Mouse (Mus musculus): ENCODE measurements around the gene Cdc42se1.

The Cdc42se1 gene

GRCm38 (mm10) chr3:95227214-95227613, 1.3 kb upstream of the Cdc42se1 start:
- DNase-seq: no peak

DNA sequence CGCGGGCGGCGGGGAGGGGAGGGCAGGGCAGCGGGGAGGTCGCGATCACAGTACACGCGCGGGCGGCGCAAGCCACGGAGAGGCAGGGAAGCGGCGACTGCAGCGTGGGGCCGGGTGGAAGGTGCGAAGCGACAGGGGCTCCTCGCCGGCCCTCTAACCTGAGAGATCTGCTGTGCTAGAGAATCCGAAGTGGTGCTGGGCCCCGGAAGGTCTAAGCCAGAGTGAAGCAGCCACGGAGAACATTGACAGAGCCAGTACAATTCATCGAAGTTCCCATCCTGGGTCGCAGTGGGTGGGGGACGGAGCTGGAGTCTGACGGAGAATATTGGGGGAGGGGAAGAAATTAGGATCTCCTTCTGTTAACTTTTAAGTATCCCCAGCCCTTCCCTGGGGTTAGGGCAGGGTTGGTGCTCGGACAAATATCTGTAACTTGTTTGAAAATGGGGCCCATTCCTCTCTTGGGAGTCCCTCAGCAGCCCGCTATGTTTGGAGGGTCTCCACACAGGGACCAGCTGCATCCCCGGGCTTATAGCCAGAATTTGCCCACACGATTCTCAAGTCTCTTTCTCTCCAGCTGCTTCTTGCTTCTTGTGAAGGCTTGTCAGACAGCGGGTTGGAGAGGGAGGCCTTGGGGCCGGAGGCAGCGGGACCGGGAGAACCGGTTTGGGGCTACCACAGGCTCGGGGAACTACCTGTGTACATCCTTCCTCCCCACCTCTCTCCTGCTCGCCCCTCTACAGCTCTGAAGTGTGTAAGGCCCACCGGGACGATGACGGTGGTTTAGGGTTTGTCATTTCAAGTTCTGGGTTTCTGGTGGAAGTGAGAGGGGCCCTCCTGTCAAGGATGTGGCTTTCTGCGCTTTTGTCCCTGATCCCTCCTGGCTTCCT, 605 bp downstream of the Cdc42se1 start:
- DNase-seq: peak; percentile 63

DNA sequence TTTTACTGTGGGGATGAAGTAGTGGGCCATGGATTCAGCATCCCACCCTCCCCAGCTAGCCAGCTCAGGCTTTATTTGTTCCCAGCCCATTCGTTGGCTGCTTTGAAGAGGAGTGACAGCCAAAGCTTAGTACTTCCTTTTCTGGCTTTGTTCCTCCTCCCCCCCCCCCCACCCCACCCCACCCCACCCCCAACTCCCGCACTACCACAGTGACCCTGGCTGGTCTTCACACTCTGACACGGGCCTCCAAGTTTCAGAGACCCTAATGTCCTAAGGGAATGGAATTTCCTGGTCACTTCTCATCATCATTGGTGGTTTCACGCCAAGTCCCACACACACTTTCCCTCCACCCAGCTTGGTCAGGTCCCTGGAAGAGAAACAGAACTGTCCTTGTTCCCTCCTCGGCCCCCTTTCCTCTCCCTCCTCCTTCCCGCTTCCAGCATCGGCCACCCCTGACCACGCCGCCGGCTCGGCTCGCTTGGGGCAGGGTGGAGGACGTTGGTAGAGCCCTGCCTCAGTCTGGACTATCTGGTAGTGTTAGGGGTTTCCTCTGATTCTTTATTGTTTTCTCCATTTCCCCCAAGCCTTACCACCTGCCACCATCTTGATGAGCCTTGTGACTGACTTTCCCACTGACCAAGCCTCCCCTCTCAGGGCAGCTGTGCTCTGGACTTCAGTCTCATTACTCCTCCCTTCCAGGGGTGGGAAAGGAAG, 1.4 kb downstream of the Cdc42se1 start:
- DNase-seq: peak; percentile 72

DNA sequence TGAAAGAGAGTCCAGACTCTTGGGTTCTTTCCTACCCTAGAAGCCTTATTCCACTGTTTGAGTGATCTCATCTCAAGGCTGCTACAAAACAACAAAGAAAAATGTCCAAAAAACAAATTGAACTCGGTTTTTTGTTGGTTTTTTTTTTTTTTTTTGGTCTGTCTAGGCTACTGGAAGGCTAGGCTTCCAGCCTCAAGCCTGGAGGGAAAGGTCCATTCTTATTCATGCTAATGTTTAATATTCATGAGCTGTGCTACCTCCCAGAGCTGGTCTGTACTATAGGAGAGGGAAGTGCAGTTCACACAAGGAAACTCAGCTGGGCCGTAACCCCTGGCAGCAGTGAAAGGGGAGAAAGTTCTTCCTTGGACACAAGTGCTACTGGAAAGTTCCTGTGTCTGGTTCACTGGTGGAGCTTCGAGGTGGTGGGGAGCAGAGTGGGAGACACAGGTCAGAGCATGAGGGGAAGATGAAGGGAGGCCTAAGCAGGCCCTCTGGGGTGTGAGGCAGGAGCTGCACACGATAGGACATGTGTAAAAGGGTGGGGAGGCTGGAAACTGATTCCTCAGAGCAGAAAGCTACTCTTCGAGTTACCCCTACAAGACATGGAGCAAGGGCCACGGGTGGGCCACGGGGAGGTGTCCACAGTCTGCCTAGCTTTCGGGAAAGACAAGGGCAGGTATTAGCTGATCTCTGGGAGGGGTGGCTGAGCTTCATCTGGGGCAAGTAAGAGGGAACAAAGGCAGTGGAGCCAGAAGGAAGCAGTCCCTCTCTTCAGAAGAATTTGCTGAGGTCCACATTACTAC, 2.2 kb downstream of the Cdc42se1 start:
- DNase-seq: no peak

GRCm38 (mm10) chr3:95231298-95232221, 3.0 kb downstream of the Cdc42se1 start, which contains the start of gene Mllt11:
Gene Mllt11 (minus strand): TSS chr3:95232171.
- DNase-seq: peak; percentile 40

DNA sequence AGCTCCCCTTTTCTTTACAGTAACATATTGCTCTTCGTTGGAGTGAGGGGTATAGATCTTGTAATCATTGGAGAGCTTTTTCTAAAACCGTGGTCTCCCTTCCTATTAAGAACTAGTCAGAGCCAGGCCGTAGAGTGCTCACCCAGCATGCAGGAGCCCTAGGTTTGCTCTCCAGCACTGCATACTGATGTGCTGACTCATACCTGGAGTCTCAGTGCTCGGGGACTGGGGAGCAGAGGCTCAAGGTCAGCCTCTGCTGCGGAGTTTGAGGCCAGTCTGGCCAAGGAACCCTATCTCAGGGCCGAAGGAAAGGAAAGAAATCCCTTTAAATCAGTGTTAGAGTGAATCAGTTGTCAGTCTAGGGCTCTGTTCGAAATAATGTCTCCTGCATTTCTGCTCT, 4.2 kb downstream of the Cdc42se1 start:
- no peak for DNase-seq

DNA sequence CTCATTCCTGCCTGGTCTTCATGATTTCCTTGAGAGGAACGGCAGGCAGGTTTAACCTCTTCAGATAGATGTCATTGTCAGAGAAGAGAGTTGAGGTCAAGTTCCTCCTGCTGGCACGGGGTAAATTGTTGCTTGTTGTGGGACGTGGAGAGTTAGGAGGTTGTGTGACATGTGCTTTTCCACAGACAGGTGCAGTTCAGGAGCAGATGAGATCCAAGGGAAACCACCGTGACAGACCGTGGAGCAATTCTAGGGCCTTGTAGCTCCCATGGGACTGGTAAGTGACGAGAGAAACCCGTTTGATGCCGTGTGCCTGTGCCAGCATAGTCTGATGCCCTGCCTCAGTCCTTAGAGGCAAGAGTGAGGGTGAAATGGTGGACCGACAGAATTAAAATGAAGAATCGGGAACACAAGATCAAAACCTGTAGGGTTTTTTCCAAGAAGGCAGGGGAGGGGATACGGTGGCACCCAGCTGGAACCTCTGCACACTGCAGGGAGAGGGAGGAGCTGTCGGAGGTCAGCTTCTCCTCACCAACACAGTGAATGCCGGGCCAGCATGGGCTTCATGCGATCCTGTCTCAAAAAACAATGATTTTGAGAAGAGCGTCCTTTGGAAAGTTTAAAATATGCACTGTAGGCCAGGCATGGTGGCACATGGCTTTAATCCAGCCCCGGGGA, 4.9 kb downstream of the Cdc42se1 start:
- no peak for DNase-seq

DNA sequence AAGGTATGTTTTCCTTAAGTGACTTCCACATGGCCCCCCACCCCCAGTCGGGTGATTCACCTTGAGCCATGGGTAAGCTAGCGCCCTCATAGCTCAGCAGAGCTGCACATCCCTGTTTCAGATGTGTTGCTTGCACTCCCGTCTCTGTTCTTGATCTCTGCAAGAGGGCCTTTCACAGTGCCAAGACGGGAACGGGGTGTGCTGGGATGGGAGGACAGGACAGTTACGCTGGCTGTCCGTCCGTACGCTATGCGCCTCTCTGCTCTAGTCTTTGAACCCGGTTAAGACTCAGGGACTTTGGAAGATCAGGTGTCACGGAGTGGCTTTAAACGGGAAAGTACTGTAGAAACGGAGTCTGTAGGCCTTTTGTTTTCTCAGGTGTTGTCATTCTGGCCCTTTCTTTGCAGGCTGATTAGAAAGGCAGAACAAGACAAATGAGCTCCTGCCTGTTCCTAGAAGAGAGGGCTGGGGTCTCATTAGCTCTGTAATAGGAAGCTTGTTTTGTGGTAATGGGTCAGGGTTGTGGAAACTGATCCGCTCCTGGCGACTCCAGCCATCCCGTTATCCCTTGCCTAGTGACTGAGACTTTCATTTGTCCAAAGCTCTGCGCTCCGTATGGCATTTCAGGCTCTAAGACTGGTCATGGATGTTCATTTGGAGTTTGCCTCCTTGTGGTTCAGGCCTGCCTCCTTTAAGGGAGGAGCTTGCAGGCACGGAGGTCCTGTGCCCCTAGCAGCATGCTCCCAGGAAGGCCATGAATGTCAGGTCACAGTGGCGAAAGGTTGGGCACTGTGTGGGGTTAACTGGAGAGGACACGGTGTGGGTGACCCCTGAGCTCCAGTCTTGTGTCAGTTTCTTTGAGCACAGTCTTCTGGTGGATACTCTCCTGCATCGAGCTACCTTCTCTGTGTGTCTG, 7.1 kb downstream of the Cdc42se1 start:
- no peak for DNase-seq

GRCm38 (mm10) chr3:95237541-95238099, 9.1 kb downstream of the Cdc42se1 start:
- DNase-seq: peak; percentile 45

- DNase-seq: no peak
These were observed 10.5 kb downstream of the Cdc42se1 start for GRCm38 (mm10) chr3:95239022-95239421.

- no peak for DNase-seq
These were observed 11.4 kb downstream of the Cdc42se1 start for GRCm38 (mm10) chr3:95239971-95240370.

- no peak for DNase-seq
These were observed 12.4 kb downstream of the Cdc42se1 start for GRCm38 (mm10) chr3:95240900-95241299.

DNA sequence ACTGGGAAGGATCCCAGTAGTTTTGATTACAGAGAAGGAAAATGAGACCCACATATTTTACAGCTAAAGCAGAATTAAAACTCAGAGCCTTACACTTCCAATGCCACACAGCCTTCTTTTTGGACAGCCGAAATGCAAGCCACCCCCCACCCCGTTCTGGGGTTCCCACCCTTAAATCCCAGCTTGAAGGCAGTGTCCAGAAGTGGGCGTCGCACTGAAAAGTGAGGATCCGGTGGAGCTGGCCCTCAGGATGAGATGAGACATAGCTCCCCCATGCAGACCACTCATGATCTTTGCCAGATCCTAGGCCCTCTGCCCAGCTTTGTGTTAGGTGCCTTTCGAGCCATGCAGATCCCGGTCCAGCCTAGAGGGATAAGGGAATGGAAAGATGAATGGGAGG, 13.0 kb downstream of the Cdc42se1 start, which contains the start of gene Gm128:
TSS of gene Gm128 (minus strand) at position 101 of the 400 bp plus-strand sequence.
- DNase-seq: no peak

DNA sequence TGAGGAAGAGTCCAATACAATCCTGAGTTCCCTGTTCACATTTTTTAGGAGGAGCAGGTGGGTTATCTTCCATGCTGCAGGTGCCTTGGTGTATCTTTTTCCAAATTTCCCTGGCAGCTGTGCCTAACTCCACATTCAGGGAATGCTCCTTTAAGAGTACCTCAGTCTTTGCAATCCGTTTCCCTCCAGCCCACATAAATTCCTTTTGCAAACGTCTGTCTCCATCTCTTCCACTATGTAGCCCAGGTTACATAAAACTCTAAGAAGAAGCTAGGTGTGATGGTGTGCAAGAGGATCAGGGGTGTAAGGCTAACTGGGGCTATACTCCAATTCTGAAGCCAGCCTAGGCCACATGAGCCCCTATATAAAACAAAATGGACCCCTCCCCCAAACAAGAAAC, 14.6 kb downstream of the Cdc42se1 start:
- DNase-seq: no peak

GRCm38 (mm10) chr3:95246465-95247231, 18.1 kb downstream of the Cdc42se1 start:
- peak; percentile 72 for DNase-seq

GRCm38 (mm10) chr3:95247660-95248336, 19.3 kb downstream of the Cdc42se1 start:
- no peak for DNase-seq

DNA sequence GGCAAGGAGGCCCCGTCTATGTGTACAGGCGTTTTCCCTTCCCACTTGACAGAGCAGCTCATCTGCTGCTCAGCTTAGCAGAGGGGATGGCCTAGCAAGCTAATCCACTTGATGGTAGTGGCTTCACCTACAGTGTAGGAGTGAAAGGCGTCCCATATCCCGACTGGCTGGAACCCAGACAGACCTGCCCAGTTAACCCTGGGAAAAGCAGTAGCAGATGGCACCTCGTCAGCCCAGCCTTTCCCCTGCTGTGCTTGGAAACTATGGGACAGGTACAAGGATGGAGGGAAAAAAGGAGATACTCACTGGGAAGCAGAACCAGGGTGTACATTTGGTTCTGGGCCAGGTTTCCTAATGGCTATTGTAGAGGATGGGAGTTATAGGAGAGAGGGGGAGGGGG, 21.8 kb downstream of the Cdc42se1 start:
- DNase-seq: no peak

GRCm38 (mm10) chr3:95250783-95251424, 22.4 kb downstream of the Cdc42se1 start, which contains the start of gene Bnipl:
Gene Bnipl (minus strand): TSS chr3:95251193.
- no peak for DNase-seq

All from lung, postnatal 10 days (tissue).